Mouse (Mus musculus): ENCODE data around the gene Rad54l. TPM values are rescaled to one million over a fixed set of nuclear protein-coding genes. Genes with fewer than 3 reads are reported as not detected.

Gene Rad54l
- total and polyA plus RNA-seq, 3 experiments, result 0.45 to 0.62 (median 0.58) TPM

GRCm38 (mm10) chr4:116074145-116074675 is 49.3 kb downstream of the Rad54l start:
- DNase-seq, result peak; percentile 28

- no peak for DNase-seq
These were observed 50.3 kb downstream of the Rad54l start for GRCm38 (mm10) chr4:116073146-116073545.

DNA sequence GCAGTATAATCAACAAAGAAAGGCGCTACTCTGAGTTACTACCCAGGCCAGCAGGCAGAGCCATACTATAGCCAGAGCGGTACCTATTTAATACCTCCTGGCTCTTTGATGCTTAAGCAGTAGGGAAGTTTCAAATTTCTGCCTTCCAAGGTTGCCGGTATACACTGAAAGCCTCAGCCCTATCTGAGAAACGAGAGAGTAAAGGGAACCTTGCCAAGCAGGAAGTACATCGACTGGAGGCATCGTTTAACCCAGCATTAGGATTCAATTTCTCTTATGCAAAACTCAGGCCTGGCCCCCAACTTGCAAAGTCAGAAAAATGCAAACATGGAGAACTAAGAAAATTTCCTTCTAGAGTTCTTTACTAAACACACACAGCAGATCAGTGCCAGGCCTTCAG is 53.4 kb downstream of the Rad54l start:
- no peak for DNase-seq

- no peak for DNase-seq
These were observed 59.6 kb downstream of the Rad54l start for GRCm38 (mm10) chr4:116063855-116064254.

GRCm38 (mm10) chr4:116059012-116059726 is 64.3 kb downstream of the Rad54l start:
- no peak for DNase-seq

GRCm38 (mm10) chr4:116057559-116057958 is 65.9 kb downstream of the Rad54l start:
- no peak for DNase-seq

DNA sequence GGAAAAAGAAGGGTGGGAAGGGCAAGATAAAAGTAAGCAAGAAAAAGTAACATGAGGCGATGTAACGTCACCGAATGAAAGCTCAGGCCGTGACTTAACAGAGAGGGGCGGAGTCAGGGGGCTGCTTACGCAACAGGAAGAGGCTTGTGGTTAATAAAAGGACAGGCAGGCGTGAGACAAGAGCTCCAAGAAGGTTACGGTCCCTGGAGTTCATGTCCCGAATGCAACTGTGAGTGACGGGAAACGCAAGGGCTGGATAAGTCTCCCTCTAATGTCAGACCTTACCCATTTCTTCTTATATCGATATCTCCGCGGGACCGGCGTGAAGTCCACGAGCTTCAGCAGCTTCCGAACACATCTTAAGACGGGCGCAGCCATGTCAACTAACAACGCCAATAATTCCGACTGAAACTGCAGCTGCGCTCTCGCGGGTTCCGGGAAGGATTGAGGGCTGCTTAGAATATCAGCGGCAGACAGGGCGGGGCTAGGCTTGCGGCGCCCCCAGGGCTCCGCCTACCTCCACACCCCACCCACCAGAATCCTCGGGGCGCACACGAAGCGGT is 70.0 kb downstream of the Rad54l start, which contains the start of gene Nsun4:
TSS of gene Nsun4 (minus strand) at position 478 of the 563 bp plus-strand sequence.
- peak; percentile 95 for DNase-seq

- peak; percentile 52 for DNase-seq
These were observed 70.8 kb downstream of the Rad54l start for GRCm38 (mm10) chr4:116052526-116053293.

DNA sequence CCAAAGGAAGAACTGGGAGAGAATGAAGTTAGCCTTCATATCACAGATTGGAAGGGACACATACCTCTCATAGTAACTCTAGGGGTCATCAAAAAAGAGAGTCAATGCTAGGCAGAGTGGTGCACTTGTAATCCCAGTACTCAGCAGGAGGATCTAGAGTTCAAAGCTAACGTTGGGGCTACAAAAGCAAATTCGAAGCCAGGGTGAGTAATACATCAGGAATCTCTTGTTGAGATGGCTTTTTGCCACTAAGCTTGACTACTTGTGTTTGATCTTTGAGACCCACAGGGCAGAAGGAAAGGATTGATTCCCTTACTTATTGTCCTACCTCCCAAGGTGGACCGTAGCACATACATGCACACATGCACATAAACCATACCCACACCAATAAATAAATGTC is 74.3 kb downstream of the Rad54l start:
- no peak for DNase-seq

DNA sequence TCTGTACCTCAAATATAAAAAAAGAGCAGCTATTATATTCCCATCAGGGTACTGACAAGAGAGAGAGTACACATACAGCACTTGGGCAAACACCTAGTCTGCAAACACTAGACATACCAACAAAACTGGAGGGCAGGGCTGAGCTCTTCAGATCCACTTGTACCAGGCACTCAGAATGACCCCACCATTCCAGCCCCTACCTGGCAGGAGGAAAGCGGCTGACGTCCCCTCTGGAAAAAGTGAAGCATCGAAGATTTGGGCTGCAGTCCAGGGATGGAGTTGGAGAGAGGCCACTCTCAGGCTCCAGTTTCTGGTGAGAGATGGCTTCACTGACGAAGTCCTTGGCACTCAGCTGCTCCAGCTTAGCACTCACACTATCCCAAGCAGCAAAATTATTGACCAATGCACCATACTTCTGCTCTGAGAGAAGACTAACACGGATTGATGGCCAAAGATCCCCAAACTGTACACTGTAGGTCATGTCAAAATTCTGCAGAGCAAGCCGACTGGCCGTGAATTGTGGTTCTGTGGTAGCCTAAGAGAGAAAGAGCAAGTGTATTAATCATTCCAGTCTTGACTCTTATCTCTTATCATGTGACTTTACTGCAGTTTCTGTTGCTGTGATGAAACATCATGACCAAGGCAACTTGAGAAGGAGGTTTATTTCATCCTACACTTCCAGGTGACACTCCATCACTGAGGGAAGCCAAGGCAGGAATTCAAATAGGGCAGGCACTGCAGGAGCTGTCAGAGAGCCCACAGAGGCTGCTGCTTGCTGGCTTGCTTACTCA is 75.2 kb downstream of the Rad54l start:
- DNase-seq, result peak; percentile 69

- DNase-seq, result no peak
These were observed 75.8 kb downstream of the Rad54l start for GRCm38 (mm10) chr4:116047681-116048080.

GRCm38 (mm10) chr4:116046604-116047003 is 76.9 kb downstream of the Rad54l start:
- no peak for DNase-seq

Other genes with a start within 250 kb of the Rad54l start
- gene Kncn, start 239.3 kb downstream of the Rad54l start, total RNA-seq (2021), result not detected
- 0.10 TPM in 1 of 2 replicates, not detected in the other for gene Kncn, start 239.3 kb downstream of the Rad54l start, polyA plus RNA-seq (2012; rRNA removed)
- gene 6430628N08Rik, start 233.0 kb downstream of the Rad54l start, total RNA-seq (2021), result not detected
- not detected in 2 replicates for gene 6430628N08Rik, start 233.0 kb downstream of the Rad54l start, polyA plus RNA-seq (2012; rRNA removed)
- not detected for gene Dmbx1, start 183.8 kb downstream of the Rad54l start, total RNA-seq (2021)
- gene Dmbx1, start 183.8 kb downstream of the Rad54l start, polyA plus RNA-seq (2012; rRNA removed), result not detected in 2 replicates
- 1 to 10 TPM; 3.7 to 4.8 TPM for gene Faah, start 105.8 kb downstream of the Rad54l start, total RNA-seq (2021)
- gene Faah, start 105.8 kb downstream of the Rad54l start, polyA plus RNA-seq (2012; rRNA removed), result 4.7 and 8.0 TPM in 2 replicates
- gene Nsun4, start 69.8 kb downstream of the Rad54l start, total RNA-seq (2021), result 10 to 100 TPM; 24.4 to 32.7 TPM
- 7.7 and 10.3 TPM in 2 replicates for gene Nsun4, start 69.8 kb downstream of the Rad54l start, polyA plus RNA-seq (2012; rRNA removed)
- 100 to 1,000 TPM; 439 to 769 TPM for gene Uqcrh, start 48.6 kb downstream of the Rad54l start, total RNA-seq (2021)
- gene Uqcrh, start 48.6 kb downstream of the Rad54l start, polyA plus RNA-seq (2012; rRNA removed), result 33.6 and 37.9 TPM in 2 replicates
- 10 to 100 TPM; 63.3 to 71.4 TPM for gene Lrrc41, start 48.4 kb downstream of the Rad54l start, total RNA-seq (2021)
- gene Lrrc41, start 48.4 kb downstream of the Rad54l start, polyA plus RNA-seq (2012; rRNA removed), result 119 and 160 TPM in 2 replicates
- 10 to 100 TPM; 48.1 to 70.5 TPM for gene Pomgnt1, start 150 bp upstream of the Rad54l start, total RNA-seq (2021)
- 28.0 and 34.9 TPM in 2 replicates for gene Pomgnt1, start 150 bp upstream of the Rad54l start, polyA plus RNA-seq (2012; rRNA removed)
- 10 to 100 TPM in 1 of 2 experiments, 1 to 10 TPM in 1; 5.2 to 16.2 TPM for gene Lurap1, start 27.6 kb upstream of the Rad54l start, total RNA-seq (2021)
- 1.8 and 2.5 TPM in 2 replicates for gene Lurap1, start 27.6 kb upstream of the Rad54l start, polyA plus RNA-seq (2012; rRNA removed)
- not detected for gene Tspan1, start 43.9 kb upstream of the Rad54l start, total RNA-seq (2021)
- not detected in 2 replicates for gene Tspan1, start 43.9 kb upstream of the Rad54l start, polyA plus RNA-seq (2012; rRNA removed)
- gene 1700042G07Rik, start 49.7 kb upstream of the Rad54l start, total RNA-seq (2021), result not detected
- not detected in 2 replicates for gene 1700042G07Rik, start 49.7 kb upstream of the Rad54l start, polyA plus RNA-seq (2012; rRNA removed)
- gene Gm49337, start 49.7 kb upstream of the Rad54l start, total RNA-seq (2021), result under 1 TPM in 1 of 2 experiments, not detected in 1; 0.52 TPM
- not detected in 2 replicates for gene Gm49337, start 49.7 kb upstream of the Rad54l start, polyA plus RNA-seq (2012; rRNA removed)
- gene Pik3r3, start 97.9 kb upstream of the Rad54l start, total RNA-seq (2021), result 10 to 100 TPM; 16.2 to 24.4 TPM
- gene Pik3r3, start 97.9 kb upstream of the Rad54l start, polyA plus RNA-seq (2012; rRNA removed), result 14.6 and 21.6 TPM in 2 replicates

Data from adrenal gland, adult 2 months (tissue).